Mouse (Mus musculus) liver, embryonic 11.5 days (tissue): ENCODE measurements around the gene Gm10153. TPM values are rescaled to one million over a fixed set of nuclear protein-coding genes. Genes with fewer than 3 reads are reported as not detected.

ENCODE experiments used
- polyA plus RNA-seq: library from polyadenylated mRNA; unstranded; fragments of >200 nt; fragmentation: Nextera tagmentation; extraction: Ambion mirVana; gene quantifications from 2 replicates; pipeline ENCODE4 v1.2.1, GENCODE M21; 2014

The Gm10153 gene
- polyA plus RNA-seq, 1 experiment from 2014 or later: not detected

Other genes starting within 250 kb of the Gm10153 start
- gene Brsk2, start 240.6 kb downstream of the Gm10153 start, polyA plus RNA-seq: 0.34 and 0.61 TPM in 2 replicates
- gene Mob2, start 129.3 kb downstream of the Gm10153 start, polyA plus RNA-seq: 63.1 and 67.1 TPM in 2 replicates
- gene Dusp8, start 94.5 kb downstream of the Gm10153 start, polyA plus RNA-seq: 2.5 and 2.6 TPM in 2 replicates
- not detected in 2 replicates for gene Gm45618, start 69.7 kb downstream of the Gm10153 start, polyA plus RNA-seq
- gene Gm39115, start 54.4 kb downstream of the Gm10153 start, polyA plus RNA-seq: not detected in 2 replicates
- gene Gm45337, start 45.8 kb downstream of the Gm10153 start, polyA plus RNA-seq: not detected in 2 replicates
- gene Gm29735, start 33.3 kb downstream of the Gm10153 start, polyA plus RNA-seq: not detected in 2 replicates
- not detected in 2 replicates for gene Gm4553, start 24.6 kb downstream of the Gm10153 start, polyA plus RNA-seq
- gene Krtap5-2, start 14.4 kb downstream of the Gm10153 start, polyA plus RNA-seq: not detected in 2 replicates
- not detected in 2 replicates for gene Krtap5-3, start 11.0 kb upstream of the Gm10153 start, polyA plus RNA-seq
- gene Gm7579, start 21.5 kb upstream of the Gm10153 start, polyA plus RNA-seq: not detected in 2 replicates
- gene Krtap5-5, start 39.6 kb upstream of the Gm10153 start, polyA plus RNA-seq: not detected in 2 replicates
- gene Gm40460, start 50.7 kb upstream of the Gm10153 start, polyA plus RNA-seq: not detected in 2 replicates
- not detected in 2 replicates for gene Gm2431, start 68.0 kb upstream of the Gm10153 start, polyA plus RNA-seq
- gene Gm4559, start 84.0 kb upstream of the Gm10153 start, polyA plus RNA-seq: not detected in 2 replicates
- not detected in 2 replicates for gene Krtap5-1, start 106.7 kb upstream of the Gm10153 start, polyA plus RNA-seq
- gene Krtap5-4, start 113.2 kb upstream of the Gm10153 start, polyA plus RNA-seq: not detected in 2 replicates
- gene Ifitm10, start 183.4 kb upstream of the Gm10153 start, polyA plus RNA-seq: 1.8 and 2.4 TPM in 2 replicates
- gene Gm49369, start 192.3 kb upstream of the Gm10153 start, polyA plus RNA-seq: not detected in 2 replicates
- gene Ctsd, start 197.6 kb upstream of the Gm10153 start, polyA plus RNA-seq: 316 and 340 TPM in 2 replicates
- gene Syt8, start 244.5 kb upstream of the Gm10153 start, polyA plus RNA-seq: 0.41 and 0.42 TPM in 2 replicates